Mouse (Mus musculus) spleen, adult 12 weeks (tissue): ENCODE results near the gene Unc5cl.

Experiments
- DNase-seq: peaks from one replicate; pipeline ENCODE4 v3.0.0; 2022; ENCODE audit warnings: low spot score

Unc5cl gene

DNA sequence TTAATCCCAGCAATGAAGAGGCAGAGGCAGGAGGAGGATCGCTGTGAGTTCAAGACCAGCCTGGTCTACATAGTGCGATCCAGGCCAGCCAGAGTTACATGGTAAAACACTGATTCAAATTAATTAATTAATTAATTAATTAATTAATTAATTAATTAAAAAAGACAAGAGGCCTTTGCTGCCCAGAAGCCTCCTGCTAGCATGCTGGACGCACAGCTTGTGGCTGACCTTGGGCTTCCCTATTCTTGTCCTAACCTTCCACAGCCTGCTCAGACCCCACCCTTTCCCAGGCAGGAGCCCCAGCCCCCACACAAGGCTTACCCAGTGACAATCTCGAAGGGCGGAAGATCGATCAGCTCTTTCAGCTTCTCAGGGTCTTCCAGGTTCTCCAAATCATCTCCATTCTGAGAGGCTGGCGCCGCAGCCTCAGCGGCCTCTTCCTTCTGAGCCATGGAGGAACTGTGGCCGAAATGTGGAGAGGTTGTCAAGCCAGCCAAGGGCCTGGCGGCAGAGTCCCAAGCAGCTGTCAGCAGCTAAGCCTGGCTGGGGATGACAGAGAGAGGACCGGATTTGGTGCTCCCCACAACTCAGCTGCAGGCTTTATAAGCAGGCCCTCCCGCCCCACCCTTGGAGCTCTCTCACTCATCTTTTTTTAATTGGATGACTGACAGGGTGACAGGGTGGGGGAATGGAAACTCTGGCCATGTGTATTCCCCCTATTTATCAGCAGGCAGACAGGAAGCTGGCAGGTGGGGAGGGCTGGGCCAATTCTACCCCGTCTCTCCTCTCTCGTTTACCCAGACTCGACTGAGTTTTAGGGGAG is 22.3 kb upstream of the Unc5cl start, which contains the start of gene Apobec2:
Gene Apobec2 (minus strand): TSS at position 773 of the 823 bp plus-strand sequence.
- DNase-seq: no peak

DNA sequence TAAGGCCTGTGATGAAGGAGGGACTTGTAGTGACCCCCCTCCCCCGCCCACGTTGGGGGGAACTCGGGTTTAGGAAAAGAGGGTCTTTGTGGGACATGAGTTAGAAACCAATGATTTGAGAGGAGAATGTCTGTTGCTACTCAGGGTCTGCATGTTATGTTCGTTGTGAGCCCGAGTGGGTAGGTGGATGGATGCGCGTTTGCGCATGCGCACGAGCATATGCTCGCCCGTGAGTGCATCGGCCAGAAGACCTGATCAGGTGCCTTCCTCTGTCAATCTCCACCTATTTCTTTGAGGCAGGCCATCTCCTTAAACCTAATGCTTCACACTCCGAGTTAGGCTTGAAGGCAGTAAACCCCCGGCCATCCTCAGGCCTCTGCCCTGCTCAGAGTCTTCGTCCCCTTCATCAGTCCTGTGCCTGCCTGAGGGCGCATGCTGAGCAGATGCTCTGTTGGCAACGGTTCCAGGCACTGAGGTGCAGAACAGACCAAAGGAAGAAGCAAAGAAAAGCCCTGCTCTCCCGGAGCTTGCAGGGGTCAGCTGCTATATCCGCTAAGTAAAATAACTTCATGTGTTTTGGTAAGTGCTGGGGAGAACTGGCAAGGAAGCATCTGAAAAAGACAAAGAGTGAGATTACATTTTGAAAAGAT is 21.6 kb upstream of the Unc5cl start:
- DNase-seq: no peak

DNA sequence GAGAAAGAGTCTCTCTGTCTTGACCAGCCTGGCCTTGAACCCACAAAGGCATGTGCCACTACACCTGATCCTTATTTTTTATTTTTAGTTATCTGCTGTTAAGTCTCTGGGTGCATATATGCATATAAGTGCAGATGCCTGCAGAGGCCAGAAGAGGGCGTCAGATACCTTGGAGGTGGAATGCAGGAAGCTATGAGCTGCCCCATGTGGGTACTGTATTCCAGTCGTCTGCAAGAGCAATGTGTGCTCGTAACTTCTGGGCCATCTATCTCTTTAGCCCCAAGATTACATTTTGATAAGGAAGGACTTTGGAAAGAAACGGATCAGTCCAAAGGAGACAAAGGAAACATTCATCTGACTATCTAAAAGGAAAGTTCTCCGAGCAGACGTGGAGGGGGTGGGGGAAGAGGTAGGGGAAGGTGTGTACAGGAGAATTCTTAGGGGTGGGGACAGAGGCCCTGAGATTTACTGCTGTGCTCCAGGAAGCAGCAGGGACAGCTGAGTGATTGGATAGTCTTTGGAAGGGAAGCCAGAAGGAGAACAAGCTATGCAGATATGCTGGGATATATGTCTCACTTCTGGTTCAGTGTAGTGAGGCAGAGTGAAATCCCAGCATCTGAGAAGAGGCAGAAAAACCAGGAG is 20.9 kb upstream of the Unc5cl start:
- DNase-seq: no peak

DNA sequence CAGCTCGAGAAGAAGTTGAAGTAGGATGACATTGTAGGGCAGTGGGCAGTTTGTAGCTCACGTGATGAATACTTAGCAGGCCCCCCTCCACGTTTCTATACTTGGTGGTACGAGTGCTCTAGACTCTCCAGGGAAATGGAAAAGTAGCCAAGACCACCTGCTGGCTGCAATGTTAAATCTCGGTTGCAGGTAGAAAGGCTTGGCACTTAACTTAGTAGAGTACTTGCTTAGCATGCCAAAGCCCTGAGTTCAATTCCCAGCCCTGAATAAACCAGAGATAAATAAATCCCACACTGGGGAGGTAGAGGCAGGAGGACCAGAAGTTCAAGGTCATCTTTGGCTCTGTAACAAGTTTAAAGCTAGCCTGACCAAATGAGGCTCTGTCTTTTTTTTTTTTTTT is 20.2 kb upstream of the Unc5cl start:
- no peak for DNase-seq

DNA sequence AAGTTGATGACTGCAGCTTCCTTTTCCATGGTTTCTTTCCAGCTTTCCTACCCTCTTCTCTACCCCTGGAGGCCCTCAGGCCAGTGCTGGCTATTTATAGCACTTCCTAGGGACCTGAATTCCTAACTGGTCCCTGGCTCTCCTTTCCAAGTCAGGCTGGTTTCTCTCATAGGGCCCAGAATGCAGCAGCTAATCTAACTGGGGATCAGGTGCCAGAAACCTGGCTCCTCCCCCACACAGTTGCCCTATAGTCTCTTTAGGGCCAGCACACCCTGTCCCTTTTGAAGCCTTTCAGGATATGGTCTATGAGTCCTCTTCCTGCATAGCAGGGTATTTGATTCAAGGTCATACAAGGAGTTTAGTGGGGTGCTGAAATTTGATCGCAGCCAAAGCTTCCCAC is 18.2 kb upstream of the Unc5cl start:
- no peak for DNase-seq

DNA sequence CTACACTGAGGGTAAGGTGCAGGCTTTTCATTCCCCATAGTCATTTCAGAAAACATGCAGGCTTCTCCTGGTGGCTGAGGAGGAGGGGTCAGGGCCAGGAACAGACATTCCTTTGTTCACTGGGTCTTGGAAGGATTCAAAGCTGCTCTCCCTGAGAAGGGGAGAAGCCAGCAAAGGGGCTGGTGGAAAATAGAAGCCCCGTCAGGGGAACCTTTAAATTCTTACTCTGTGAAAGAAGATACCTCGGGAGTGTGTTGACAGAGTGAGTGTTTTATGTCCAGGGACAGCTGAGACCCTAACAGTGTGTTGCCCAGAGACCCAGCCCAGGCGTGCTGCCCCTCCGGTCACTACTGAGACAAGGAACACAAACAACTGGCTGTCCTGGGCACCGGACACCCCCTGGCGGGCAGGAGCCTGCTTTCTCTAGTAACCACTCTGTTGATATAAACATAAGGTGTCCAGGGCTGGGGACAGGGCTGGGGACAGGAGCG is 17.2 kb upstream of the Unc5cl start:
- DNase-seq: no peak

DNA sequence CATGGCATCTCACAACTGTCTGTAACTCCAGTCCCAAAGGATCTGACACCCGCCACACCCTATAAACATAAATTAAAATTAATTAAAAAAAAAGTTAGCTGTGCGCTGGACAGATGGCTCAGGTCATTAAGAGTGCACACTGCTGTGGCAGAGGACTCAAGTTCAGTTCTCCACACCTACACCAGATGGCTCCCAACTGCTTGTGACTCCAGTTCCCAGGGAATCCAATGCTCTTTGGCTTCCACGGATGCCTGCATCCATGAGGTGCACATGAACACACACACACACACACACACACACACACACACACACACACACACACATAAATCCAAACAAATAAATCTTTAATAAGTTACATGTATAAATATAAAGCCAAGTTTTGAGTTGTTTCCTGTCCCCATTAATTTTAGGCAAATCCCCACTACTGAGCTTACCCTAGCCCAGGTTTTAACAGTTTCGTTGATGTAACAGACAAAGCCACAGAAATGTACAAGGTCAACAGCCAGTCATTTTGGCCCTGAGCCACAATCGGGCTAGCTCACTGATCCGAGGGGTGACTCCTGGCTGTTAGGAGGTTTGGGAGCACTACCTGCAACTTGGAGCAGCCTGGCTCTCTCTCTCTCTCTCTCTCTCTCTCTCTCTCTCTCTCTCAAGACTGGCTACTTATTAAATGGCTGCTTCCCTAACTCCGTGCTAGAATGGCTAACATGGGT is 11.8 kb upstream of the Unc5cl start:
- no peak for DNase-seq

DNA sequence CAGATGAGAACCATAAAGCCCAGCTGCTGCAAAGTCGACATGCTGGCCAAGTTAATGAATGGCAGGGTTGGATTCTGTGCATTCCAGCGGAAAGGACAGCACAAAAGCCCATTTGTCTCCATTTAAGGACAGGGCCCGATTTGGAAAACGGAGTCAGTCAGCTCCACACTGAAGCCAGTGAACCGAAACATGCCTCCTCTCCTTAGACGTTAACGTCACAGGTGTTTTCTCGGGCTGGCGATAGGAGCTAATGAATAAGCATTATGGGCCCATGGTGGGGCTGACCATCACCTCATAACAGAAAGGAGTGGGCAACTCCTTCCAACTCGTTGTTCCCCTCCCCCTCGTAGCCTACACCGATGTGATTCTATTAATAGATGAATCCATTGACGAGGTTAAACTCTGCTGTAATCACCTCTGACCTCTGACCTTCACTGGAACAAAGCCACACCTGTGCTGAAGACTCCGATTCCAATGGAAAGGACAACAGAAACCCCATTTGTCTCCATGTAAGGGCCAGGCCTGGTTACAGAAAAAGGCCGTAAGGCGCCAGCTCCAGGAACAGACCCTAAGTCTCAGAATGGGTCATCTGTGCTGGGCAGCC is 11.1 kb upstream of the Unc5cl start:
- DNase-seq: no peak

DNA sequence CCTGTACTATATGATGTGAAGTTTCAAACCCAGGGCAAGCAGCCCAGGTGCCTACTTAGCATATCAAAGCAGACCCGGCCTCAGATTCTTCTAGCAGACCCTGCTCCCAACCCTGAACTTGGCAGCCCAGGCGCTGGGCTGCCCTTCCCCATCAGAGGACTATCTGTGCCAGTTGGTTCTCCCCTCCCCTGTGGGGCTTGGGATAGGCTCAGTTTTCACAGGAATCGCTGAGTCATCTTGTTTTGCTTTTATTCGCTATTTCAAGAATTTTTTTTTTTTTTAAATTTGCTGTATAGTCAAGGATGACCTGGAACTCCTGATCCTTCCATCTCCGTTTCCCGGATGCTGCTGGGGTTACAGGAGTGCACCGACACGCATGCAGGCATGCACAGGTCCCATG is 7.0 kb upstream of the Unc5cl start:
- DNase-seq: no peak

DNA sequence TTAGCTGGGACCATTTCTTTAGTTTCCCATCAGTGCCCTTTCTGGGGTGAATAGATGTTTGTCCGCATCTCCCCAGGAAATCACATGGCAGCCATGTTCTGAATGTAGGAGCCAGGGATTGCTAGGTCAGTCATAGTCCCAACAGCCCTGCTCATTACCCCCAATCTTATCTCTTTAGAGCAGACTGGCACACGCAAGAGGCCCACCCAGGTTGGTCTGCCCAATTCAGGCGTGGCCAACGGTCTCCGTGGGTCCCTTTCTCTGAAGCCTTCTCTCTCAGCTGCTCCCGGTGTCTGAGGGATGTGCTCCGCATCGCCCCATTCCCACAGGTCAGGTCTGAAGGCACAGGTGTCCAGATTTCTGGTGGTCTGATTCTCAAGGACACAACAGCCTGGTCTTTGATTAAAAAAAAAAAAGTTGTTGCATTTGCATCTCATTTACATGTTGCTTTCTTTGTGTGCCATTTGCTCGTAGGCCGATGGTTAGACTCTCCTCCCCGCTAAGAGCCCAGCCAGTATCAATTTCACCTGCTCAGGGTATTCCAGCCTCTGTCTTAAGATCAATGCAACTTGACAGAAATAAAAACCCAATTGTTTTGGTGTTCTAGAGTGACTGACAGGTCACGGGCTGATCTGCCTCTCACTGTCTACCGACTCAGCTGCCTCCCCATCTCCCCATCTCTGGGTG is 3.9 kb upstream of the Unc5cl start:
- peak; percentile 66 for DNase-seq

DNA sequence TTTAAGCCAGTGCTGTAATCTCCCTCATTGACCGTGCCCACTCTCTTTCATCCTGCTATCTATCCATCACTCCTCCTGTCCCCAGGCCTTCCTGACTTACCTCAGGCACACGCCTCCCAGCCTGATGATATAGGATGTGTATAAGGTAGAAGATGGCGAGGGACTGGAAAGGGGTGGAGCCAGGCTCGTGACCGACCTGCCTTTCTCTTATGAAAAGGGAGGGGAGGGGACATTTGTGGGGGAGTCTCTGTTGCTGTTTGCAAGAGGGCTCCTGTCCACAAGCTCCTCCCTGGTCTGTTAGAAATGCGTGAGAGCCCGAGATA is 3.4 kb upstream of the Unc5cl start, which contains the start of gene Tspo2:
Gene Tspo2 (minus strand): TSS at position 170 of the 323 bp plus-strand sequence.
- DNase-seq: peak; percentile 59

DNA sequence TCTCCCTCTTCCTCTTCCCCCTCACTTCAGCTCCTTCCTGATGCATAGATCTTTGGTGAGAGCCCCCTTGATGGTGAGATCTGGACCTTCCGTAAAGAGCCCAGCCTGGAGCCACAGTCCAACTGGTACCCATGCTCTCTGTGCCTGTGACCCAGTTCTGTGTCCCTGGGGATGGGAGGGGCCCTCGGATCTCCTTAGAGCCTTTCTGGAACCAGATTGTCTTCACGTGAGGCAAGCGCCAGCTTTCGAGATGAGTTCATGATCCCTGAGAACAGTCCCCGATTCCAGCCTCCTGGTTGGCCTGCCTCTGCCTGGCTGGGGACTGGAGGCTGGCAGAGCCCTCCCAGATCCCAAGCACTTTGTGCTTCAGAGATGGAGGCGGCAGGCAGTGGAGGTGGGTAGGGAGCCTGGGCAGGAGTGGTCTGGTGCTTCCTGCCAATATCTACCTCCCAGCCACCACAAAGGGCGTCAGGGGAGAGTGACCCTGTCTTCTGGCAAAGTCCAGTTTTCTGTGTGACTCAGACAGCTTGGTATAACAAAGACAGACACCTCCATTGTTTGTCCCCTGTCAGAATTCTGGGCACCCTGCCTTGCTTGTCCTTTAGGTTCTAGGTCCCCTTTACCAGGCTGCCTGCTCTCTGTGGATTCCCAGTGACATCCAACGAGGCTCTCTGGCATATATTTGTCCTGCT is 2.8 kb upstream of the Unc5cl start:
- peak; percentile 23 for DNase-seq

DNA sequence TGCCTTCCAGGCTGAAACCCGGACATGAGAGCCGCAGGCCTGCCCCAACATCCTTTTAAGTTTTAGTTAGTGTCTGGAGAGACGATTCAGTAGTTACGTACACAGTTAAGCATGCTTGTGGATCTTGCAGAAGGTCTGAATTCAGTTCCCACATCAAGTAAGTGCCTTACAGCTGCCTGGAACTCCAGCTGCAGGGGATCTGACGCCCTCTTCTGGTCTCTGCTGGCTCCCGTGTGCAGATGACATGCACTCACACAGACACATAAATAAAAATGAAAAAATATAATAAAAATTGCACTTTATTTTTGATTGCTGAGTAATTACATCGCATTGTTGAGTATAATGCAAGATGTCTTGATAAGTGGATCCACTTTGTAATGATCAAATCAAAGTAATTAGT is 1.2 kb upstream of the Unc5cl start:
- no peak for DNase-seq

DNA sequence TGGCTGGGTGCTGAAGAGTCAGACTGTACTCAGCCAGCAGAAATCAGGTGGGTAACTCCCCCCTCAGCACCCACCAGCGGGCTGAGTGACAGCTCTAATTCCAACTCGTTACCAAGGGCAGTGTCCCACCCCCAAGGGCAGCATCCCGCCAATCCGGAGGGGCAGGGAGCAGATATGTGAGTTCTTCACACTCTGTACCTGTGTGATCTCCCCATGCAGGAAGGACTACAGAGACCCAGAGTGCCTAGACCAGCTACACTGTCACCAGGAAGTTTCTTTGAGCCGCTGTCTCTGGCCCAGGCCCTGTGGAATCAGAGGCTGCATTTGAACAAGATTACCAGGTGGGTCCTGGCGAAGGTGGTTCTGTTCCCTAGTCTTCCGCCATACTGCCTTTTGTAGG is 511 bp upstream of the Unc5cl start:
- no peak for DNase-seq

DNA sequence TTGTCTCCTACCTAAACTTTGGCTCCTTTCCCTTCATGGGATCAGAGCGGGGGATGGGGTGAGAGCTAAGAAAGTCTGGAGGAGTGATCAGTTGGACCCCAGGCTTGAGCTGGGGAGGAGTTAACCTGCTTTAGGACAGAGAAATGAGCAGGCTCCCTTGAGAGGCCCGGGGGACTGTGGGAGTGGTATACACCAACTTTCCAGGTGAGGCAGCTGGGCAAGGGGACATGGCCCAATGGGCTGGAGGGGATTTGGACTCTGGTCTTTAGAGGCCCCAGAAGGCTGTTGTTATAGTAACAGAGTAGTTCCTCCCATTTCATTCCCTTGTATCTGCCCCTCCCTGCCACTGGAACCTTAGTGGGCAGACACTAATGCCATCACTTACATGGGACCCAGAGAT is 1.3 kb downstream of the Unc5cl start:
- no peak for DNase-seq

DNA sequence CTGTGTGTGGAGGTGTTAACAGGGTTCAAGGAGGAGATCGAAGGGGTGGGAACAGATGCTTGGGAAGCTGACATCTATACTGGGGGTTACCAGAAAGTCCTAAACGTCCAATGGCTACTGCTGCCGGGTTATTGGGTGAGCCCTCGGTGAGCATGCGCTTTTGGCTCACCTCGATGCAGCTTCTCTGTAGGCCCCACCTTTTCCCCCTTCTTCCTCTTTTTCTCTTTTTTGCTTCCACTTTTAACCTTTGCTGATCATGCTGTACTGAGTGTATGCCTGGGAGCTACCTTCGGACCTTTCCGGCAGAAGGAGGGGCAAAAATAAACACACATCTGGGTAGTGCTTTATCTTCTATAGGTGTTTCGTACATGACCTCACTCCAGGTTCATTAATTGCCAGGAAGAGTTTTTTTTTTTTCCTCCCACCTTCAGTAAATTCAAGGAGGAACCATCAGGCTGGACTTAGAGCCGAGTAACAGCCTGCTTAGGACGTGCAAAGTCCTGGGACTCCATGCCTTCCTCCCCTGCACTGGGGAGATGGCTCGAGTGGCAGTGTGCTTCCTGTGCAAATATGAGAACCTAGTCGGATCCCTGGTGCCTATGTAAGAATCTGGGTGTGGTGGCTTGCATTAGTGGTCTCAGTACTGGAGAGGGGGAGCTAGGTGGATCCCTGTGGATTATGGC is 3.4 kb downstream of the Unc5cl start:
- DNase-seq: no peak

DNA sequence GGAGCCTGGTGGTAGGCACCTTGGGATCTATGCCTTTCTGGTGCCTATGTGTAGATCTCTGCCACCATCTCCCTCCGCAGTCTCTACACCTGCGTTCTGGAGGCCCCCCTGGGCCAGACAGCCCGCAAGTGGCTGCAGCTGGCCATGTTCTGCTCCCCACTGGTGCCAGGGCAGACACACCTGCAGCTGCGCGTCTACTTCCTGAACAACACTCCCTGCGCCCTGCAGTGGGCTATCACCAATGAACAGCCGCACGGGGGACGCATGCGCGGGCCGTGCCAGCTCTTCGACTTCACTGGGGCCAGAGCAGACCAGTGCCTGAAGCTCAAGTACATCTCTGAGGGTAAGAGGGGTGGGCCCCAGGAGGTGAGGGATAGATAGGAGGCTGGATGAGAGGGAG is 7.4 kb downstream of the Unc5cl start:
- peak; percentile 35 for DNase-seq

DNA sequence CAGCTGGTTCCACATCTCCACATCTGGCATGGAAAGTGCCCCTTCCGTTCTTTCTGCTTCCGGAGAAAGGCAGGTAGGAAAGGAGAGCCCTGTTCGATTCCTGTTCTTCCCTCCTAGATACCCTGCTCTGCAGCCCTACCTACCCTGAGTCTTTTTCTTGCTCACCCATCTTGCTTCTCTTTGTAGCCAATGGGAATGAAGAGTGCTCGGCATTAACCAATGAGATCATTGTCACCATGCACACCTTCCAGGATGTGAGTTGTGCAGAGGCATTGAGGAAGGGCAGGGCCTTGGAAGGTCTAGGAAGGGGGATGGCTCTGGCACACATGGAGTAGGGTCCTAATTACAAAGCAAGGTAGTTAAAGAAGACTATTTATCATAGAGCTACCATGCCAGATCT is 8.7 kb downstream of the Unc5cl start:
- DNase-seq: no peak

DNA sequence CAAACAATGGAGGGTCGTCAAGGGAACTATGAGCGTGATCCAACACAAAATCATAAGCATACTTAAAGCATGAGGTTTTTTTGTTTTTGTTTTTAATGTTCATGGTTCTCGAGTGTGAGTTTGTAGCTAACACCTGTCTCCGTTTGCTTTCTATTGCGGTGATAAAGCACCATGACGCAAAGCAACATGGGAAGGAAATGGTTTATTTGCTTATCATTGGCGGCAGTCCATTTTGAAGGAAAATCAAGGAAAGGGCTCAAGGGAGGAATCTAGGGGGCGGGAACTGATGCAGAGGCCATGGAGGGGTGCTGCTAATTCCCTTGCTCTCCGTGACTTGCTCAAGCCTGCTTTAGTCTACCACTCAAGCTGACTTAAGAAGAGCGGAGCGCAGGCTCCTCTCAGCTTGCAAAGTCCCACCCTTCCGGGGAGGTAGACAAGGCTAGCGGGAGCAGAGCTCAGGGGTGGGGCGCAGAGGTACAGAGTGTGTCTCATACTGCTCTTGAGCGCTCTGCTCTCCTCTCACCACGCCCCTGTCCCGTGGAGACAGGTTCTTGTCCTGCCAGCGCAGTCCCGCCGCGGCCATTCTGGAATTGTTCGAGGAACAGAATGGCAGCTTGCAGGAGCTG is 12.2 kb downstream of the Unc5cl start:
- DNase-seq: no peak
